Mouse (Mus musculus): ENCODE results near the gene Prpf8.

DNA sequence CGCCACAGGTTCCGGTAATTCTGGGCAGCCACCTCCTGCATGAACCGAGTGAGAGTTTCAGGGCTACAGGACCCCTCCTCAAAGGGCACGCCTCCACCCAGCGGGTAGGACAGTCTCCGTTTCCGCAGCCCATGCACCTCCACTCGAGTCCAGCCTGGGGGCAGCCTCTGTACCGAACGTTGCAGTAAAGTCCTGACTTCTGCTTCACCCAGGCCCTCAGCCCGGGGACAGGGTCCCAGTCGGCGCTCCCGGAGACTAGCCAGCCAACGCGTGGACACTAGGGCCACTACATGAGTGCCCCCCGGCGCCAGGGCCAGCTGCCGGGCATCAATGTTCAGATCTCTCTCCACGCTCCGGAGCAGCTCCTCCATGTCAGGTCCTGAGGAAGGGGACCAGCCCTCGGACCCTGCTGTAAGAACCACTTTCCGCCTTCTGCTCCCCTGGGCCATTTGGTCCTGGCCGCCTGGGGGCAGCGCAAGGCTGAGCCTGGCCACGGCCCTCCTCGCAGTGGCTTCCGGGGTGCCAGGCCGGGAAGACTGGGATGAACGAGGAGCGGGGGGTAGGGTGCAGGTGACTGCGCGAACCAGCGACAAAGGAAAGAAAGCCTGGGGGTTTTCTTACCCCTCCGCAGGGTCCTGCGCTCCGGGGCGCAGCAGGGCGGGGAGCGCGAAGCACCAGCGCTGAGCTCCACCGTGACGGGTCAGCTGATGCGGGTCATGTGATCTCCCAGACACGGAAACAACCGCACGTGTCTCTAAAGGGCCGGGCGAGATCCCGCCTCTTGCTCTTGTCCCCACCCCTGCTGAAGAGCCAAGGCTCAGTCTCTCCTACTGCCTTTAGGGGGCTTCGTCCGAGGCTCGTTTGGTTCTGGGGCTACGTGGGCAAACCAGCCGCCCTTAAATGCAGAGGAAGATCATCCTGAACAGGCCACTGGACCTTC is 32.4 kb upstream of the Prpf8 start, which contains the start of gene Wdr81:
- TF ChIP-seq HCFC1 (IDR thresholded peaks at IDR 0.05; ENCODE audit: borderline replicate concordance, insufficient read depth, low read length), result peak; percentile 39; the same call in 1 of the 2 replicates
- no peak for TF ChIP-seq MAFK (IDR thresholded peaks at IDR 0.05; ENCODE audit: insufficient read depth, low read depth, low read length)
- no peak for TF ChIP-seq ZC3H11A (IDR thresholded peaks at IDR 0.05; ENCODE audit: borderline replicate concordance, low read depth, low read length)
- TF ChIP-seq ZNF384 (IDR thresholded peaks at IDR 0.05; ENCODE audit: low read depth, low read length), result no peak
- no peak for TF ChIP-seq CHD2 (IDR thresholded peaks at IDR 0.05; ENCODE audit: low read depth, low read length)
